Mouse (Mus musculus): ENCODE results near the gene Pank4.

Pank4 gene

GRCm38 (mm10) chr4:155016807-155017206, 52.9 kb downstream of the Pank4 start:
- DNase-seq, result no peak

GRCm38 (mm10) chr4:155017253-155017878, 53.4 kb downstream of the Pank4 start:
- DNase-seq, result peak; percentile 81

GRCm38 (mm10) chr4:155018066-155018465, 54.1 kb downstream of the Pank4 start:
- DNase-seq, result peak; percentile 74

GRCm38 (mm10) chr4:155018601-155019335, 54.8 kb downstream of the Pank4 start:
- DNase-seq, result peak; percentile 86

- peak; percentile 95 for DNase-seq
These were observed 55.5 kb downstream of the Pank4 start for GRCm38 (mm10) chr4:155019336-155019847.

- peak; percentile 61 for DNase-seq
These were observed 56.2 kb downstream of the Pank4 start for GRCm38 (mm10) chr4:155020141-155020540.

- no peak for DNase-seq
These were observed 56.9 kb downstream of the Pank4 start for GRCm38 (mm10) chr4:155020813-155021212.

- peak; percentile 32 for DNase-seq
These were observed 58.4 kb downstream of the Pank4 start for GRCm38 (mm10) chr4:155022228-155022855.

- peak; percentile 88 for DNase-seq
These were observed 60.5 kb downstream of the Pank4 start for GRCm38 (mm10) chr4:155024170-155025010.
